Mouse (Mus musculus) MEL (cell line): ENCODE results near the gene Thoc6. TPM values are rescaled to one million over a fixed set of nuclear protein-coding genes. Genes with fewer than 3 reads are reported as not detected.

Experiments used
- DNase-seq: peaks from one replicate; pipeline ENCODE4 v3.0.0; 2011; ENCODE audit warnings: low read depth, low spot score
- H3K27ac ChIP-seq: 2 replicates; pipeline ENCODE4 v1.5.1; 2012; ENCODE audit warnings: low read depth, mild to moderate bottlenecking, control low read depth, low read length, moderate library complexity; ENCODE audit not compliant: control insufficient read depth
- H3K27me3 ChIP-seq, 2 experiments: fragments of 150-350 bp in 1 of 2; sonication (generic) in 1 of 2; 2 replicates each; pipeline ENCODE4 v1.6.1; 2012; ENCODE audit warnings: low read length in 2 of 2, mild to moderate bottlenecking in 2 of 2, improper control_type of control experiment in 1 of 2, moderate library complexity in 1 of 2; ENCODE audit not compliant: insufficient read depth in 2 of 2, control insufficient read depth in 1 of 2
- H3K36me3 ChIP-seq, 2 experiments: 2 replicates each; pipeline ENCODE4 v1.6.1; 2012 to 2014; ENCODE audit warnings: low read length in 2 of 2, improper control_type of control experiment in 1 of 2, inconsistent platforms in 1 of 2, mild to moderate bottlenecking in 1 of 2; ENCODE audit not compliant: insufficient read depth in 2 of 2, control insufficient read depth in 1 of 2
- H3K4me1 ChIP-seq, 2 experiments: fragments of 150-350 bp in 1 of 2; sonication (generic) in 1 of 2; 2 replicates each; pipeline ENCODE4 v1.6.1; 2012; ENCODE audit warnings: low read length in 2 of 2, improper control_type of control experiment in 1 of 2, mild to moderate bottlenecking in 1 of 2; ENCODE audit not compliant: insufficient read depth in 2 of 2, control insufficient read depth in 1 of 2
- H3K4me3 ChIP-seq, 2 experiments: fragments of 150-350 bp in 1 of 2; sonication (generic) in 1 of 2; 2 replicates each; pipeline ENCODE4 v1.5.1; 2012; ENCODE audit warnings: low read depth in 2 of 2, low read length in 2 of 2, mild to moderate bottlenecking in 2 of 2, moderate library complexity in 2 of 2, control low read depth in 1 of 2, improper control_type of control experiment in 1 of 2; ENCODE audit not compliant: control insufficient read depth in 1 of 2, insufficient read depth in 1 of 2
- H3K79me2 ChIP-seq: 2 replicates; pipeline ENCODE4 v1.6.1; 2012; ENCODE audit warnings: mild to moderate bottlenecking, low read length, moderate library complexity; ENCODE audit not compliant: control insufficient read depth, poor library complexity, insufficient read depth
- H3K9ac ChIP-seq: 2 replicates; pipeline ENCODE4 v1.6.1; 2012; ENCODE audit warnings: low read depth, mild to moderate bottlenecking, control low read depth, low read length, moderate library complexity; ENCODE audit not compliant: control insufficient read depth, poor library complexity, severe bottlenecking
- H3K9me3 ChIP-seq: fragments of 150-350 bp; sonication (generic); replicated peaks from 2 replicates; pipeline ENCODE4 v1.6.1; 2012; ENCODE audit warnings: mild to moderate bottlenecking, low read length, improper control_type of control experiment, moderate library complexity; ENCODE audit not compliant: insufficient read depth
- CHD1 ChIP-seq: IDR thresholded peaks from 2 replicates; pipeline ENCODE4 v1.6.1; 2012; ENCODE audit warnings: low read depth, mild to moderate bottlenecking, inconsistent platforms, low read length, improper control_type of control experiment
- E2F4 ChIP-seq: IDR thresholded peaks from 2 replicates; pipeline ENCODE4 v1.6.1; 2011; ENCODE audit warnings: low read depth, low read length, improper control_type of control experiment, borderline replicate concordance
- ELF1 ChIP-seq: IDR thresholded peaks from 2 replicates; pipeline ENCODE4 v1.6.1; 2014; ENCODE audit warnings: low read depth, mild to moderate bottlenecking, inconsistent platforms, low read length, improper control_type of control experiment, moderate library complexity
- ETS1 ChIP-seq: IDR thresholded peaks from 2 replicates; pipeline ENCODE4 v1.6.1; 2012; ENCODE audit warnings: low read depth, mild to moderate bottlenecking, inconsistent platforms, low read length, improper control_type of control experiment, moderate library complexity
- GATA1 ChIP-seq: IDR thresholded peaks from 2 replicates; pipeline ENCODE4 v1.6.1; 2011; ENCODE audit warnings: low read depth, low read length, improper control_type of control experiment
- JUND ChIP-seq: IDR thresholded peaks from 2 replicates; pipeline ENCODE4 v1.6.1; 2011; ENCODE audit warnings: low read depth, mild to moderate bottlenecking, improper control_type of control experiment, low read length
- KAT2A ChIP-seq: conservative IDR thresholded peaks from 2 replicates; pipeline ENCODE4 v1.6.1; 2012; ENCODE audit warnings: low read depth, low read length, improper control_type of control experiment, inconsistent platforms
- MAFK ChIP-seq: IDR thresholded peaks from 2 replicates; pipeline ENCODE4 v1.6.1; 2011; ENCODE audit warnings: low read depth, mild to moderate bottlenecking, low read length, improper control_type of control experiment, borderline replicate concordance
- MAX ChIP-seq: IDR thresholded peaks from 2 replicates; pipeline ENCODE4 v1.6.1; 2011; ENCODE audit warnings: low read length, improper control_type of control experiment
- MAZ ChIP-seq: IDR thresholded peaks from 2 replicates; pipeline ENCODE4 v1.6.1; 2012; ENCODE audit warnings: low read depth, mild to moderate bottlenecking, inconsistent platforms, low read length, improper control_type of control experiment
- MEF2A ChIP-seq: IDR thresholded peaks from 2 replicates; pipeline ENCODE4 v1.6.1; 2014; ENCODE audit warnings: low read depth, mild to moderate bottlenecking, inconsistent platforms, low read length, improper control_type of control experiment; ENCODE audit not compliant: poor library complexity, insufficient replicate concordance, severe bottlenecking; ENCODE audit errors: extremely low read depth
- MXI1 ChIP-seq: IDR thresholded peaks from 2 replicates; pipeline ENCODE4 v1.6.1; 2011; ENCODE audit warnings: mild to moderate bottlenecking, low read depth, low read length, improper control_type of control experiment
- MYB ChIP-seq: IDR thresholded peaks from 2 replicates; pipeline ENCODE4 v1.6.1; 2011; ENCODE audit warnings: mild to moderate bottlenecking, low read depth, low read length, improper control_type of control experiment
- MYC ChIP-seq: IDR thresholded peaks from 2 replicates; pipeline ENCODE4 v1.6.1; 2011; ENCODE audit warnings: low read depth, mild to moderate bottlenecking, low read length, improper control_type of control experiment, moderate library complexity
- POLR2A ChIP-seq, 2 experiments: IDR thresholded peaks; 2 replicates each; pipeline ENCODE4 v1.6.1; 2011 to 2012; ENCODE audit warnings: low read length in 2 of 2, mild to moderate bottlenecking in 2 of 2, control low read depth in 1 of 2, improper control_type of control experiment in 1 of 2, low read depth in 1 of 2, moderate library complexity in 1 of 2; ENCODE audit not compliant: control insufficient read depth in 1 of 2, insufficient read depth in 1 of 2, poor library complexity in 1 of 2
- RAD21 ChIP-seq: IDR thresholded peaks from 2 replicates; pipeline ENCODE4 v1.6.1; 2011; ENCODE audit warnings: mild to moderate bottlenecking, low read depth, low read length, improper control_type of control experiment
- RCOR1 ChIP-seq: IDR thresholded peaks from 2 replicates; pipeline ENCODE4 v1.6.1; 2012; ENCODE audit warnings: low read depth, mild to moderate bottlenecking, inconsistent platforms, low read length, improper control_type of control experiment
- SIN3A ChIP-seq: IDR thresholded peaks from 2 replicates; pipeline ENCODE4 v1.6.1; 2012; ENCODE audit warnings: low read length, improper control_type of control experiment, inconsistent platforms
- SMC3 ChIP-seq: IDR thresholded peaks from 2 replicates; pipeline ENCODE4 v1.6.1; 2011; ENCODE audit warnings: low read depth, low read length, improper control_type of control experiment
- TAL1 ChIP-seq: IDR thresholded peaks from 2 replicates; pipeline ENCODE4 v1.6.1; 2012; ENCODE audit warnings: mild to moderate bottlenecking, inconsistent platforms, low read length, moderate library complexity, mixed read lengths
- TCF12 ChIP-seq: IDR thresholded peaks from 2 replicates; pipeline ENCODE4 v1.6.1; 2014; ENCODE audit warnings: low read depth, mild to moderate bottlenecking, inconsistent platforms, low read length, improper control_type of control experiment, moderate library complexity
- UBTF ChIP-seq: IDR thresholded peaks from 2 replicates; pipeline ENCODE4 v1.6.1; 2012; ENCODE audit warnings: low read depth, mild to moderate bottlenecking, inconsistent platforms, low read length, improper control_type of control experiment, moderate library complexity, borderline replicate concordance; ENCODE audit not compliant: insufficient read depth
- USF2 ChIP-seq, 2 experiments: IDR thresholded peaks; 2 replicates each; pipeline ENCODE4 v1.6.1; 2011 to 2012; ENCODE audit warnings: improper control_type of control experiment in 2 of 2, low read length in 2 of 2, borderline replicate concordance in 1 of 2, inconsistent platforms in 1 of 2, low read depth in 1 of 2, mild to moderate bottlenecking in 1 of 2; ENCODE audit not compliant: insufficient read depth in 1 of 2
- ZC3H11A ChIP-seq: IDR thresholded peaks from 2 replicates; pipeline ENCODE4 v1.6.1; 2012; ENCODE audit warnings: low read depth, mild to moderate bottlenecking, inconsistent platforms, low read length, improper control_type of control experiment
- ZMIZ1 ChIP-seq: IDR thresholded peaks from 2 replicates; pipeline ENCODE4 v1.6.1; 2012; ENCODE audit warnings: low read depth, mild to moderate bottlenecking, inconsistent platforms, low read length, improper control_type of control experiment, moderate library complexity
- polyA plus RNA-seq, 2 experiments: library from polyadenylated mRNA; stranded (reverse) in 1 of 2; unstranded in 1 of 2; fragments of >175 nt in 1 of 2; fragments of >200 nt in 1 of 2; gene quantifications; 2 replicates each; pipeline versions ENCODE4 v1.2.1 to v1.2.4; 2012; ENCODE audit warnings: low replicate concordance in 2 of 2, low read depth in 1 of 2; ENCODE audit not compliant: insufficient read length in 2 of 2, insufficient read depth in 1 of 2, missing spikeins in 1 of 2
- total RNA-seq: library from RNA; depleted of rRNA; stranded (reverse); fragments of 300-350 nt; gene quantifications from 2 replicates; pipeline ENCODE4 v1.2.3, GENCODE M21; 2012

Thoc6 gene
- total and polyA plus RNA-seq, 3 experiments: 26.4 to 62.9 TPM; not detected in 1

GRCm38 (mm10) chr17:23653324-23653723, 20.4 kb downstream of the Thoc6 start:
- no peaks in the 10 kb centered on the region for H3K9me3 ChIP-seq
- no peaks in the 10 kb centered on the region for H3K4me1 ChIP-seq
- H3K9ac ChIP-seq: no peak overlapping the region
- TF ChIP-seq RAD21 (no peak), MAZ (no peak), ETS1 (no peak), USF2 (IDR thresholded peaks at IDR 0.05; ENCODE audit: borderline replicate concordance in 1 of 2, insufficient read depth in 1 of 2, low read depth in 1 of 2, low read length in 2 of 2) (no peak), MAX (no peak), CHD1 (no peak), MXI1 (no peak), ZMIZ1 (no peak), MYC (no peak), MYB (no peak), UBTF (no peak), KAT2A (no peak), SMC3 (no peak), TCF12 (no peak), ELF1 (no peak), ZC3H11A (no peak)
- DNase-seq: no peak
- peaks cover 2 to 4% of the 10 kb centered on the region in 2 experiments for H3K27me3 ChIP-seq
- no peaks in the 10 kb centered on the region for H3K79me2 ChIP-seq
- H3K36me3 ChIP-seq: no peaks in the 10 kb centered on the region
- H3K4me3 ChIP-seq: no peak overlapping the region
- H3K27ac ChIP-seq: no peak overlapping the region

- Histone ChIP-seq H3K9ac (no peak overlapping the region), H3K9me3 (no peaks in the 10 kb centered on the region), H3K4me3 (no peak overlapping the region), H3K79me2 (no peaks in the 10 kb centered on the region), H3K27me3 (peaks cover 2 to 4% of the 10 kb centered on the region in 2 experiments), H3K27ac (no peak overlapping the region), H3K36me3 (no peaks in the 10 kb centered on the region), H3K4me1 (no peaks in the 10 kb centered on the region)
- TF ChIP-seq POLR2A (IDR thresholded peaks at IDR 0.05; ENCODE audit: control insufficient read depth in 1 of 2, insufficient read depth in 1 of 2, low read depth in 1 of 2, low read length in 2 of 2, poor library complexity in 1 of 2) (no peak), TAL1 (no peak), E2F4 (no peak), SIN3A (no peak), ZC3H11A (no peak), MEF2A (no peak), RCOR1 (no peak), KAT2A (no peak), GATA1 (no peak), MAFK (no peak), JUND (no peak)
- DNase-seq: no peak
These were observed 22.3 kb downstream of the Thoc6 start for GRCm38 (mm10) chr17:23651363-23651762.
